Mouse (Mus musculus): ENCODE data around the gene Mogat1.

GRCm38 (mm10) chr1:78511621-78512160 lies 900 bp downstream of the Mogat1 start, which contains the start of gene BC035947:
- TF ChIP-seq POLR2A (IDR thresholded peaks at IDR 0.05; ENCODE audit: low read depth, low read length) = no peak
- no peak for TF ChIP-seq CTCF (IDR thresholded peaks at IDR 0.05; ENCODE audit: borderline replicate concordance, insufficient read depth, low read length)
